Mouse (Mus musculus) urinary bladder, postnatal 0 days (tissue): ENCODE results near the gene Mapk7. TPM values are rescaled to one million over a fixed set of nuclear protein-coding genes. Genes with fewer than 3 reads are reported as not detected.

ENCODE experiments used
- polyA plus RNA-seq: library from polyadenylated mRNA; unstranded; fragments of >200 nt; fragmentation: Nextera tagmentation; extraction: Ambion mirVana; gene quantifications from 2 replicates; pipeline ENCODE4 v1.2.1, GENCODE M21; 2015

Mapk7 gene
- polyA plus RNA-seq: 25.2 and 28.8 TPM in 2 replicates

GRCm38 (mm10) chr11:61494129-61494997, at the start of gene Mapk7:
Gene Mapk7 (minus strand): TSS chr11:61494406.

GRCm38 (mm10) chr11:61504713-61505257, 10.6 kb upstream of the Mapk7 start, which contains the start of gene B9d1:
Gene B9d1 (plus strand): TSS chr11:61505144.

GRCm38 (mm10) chr11:61484613-61485540, 9.3 kb downstream of the Mapk7 start, which contains the start of gene Mfap4:
Gene Mfap4 (plus strand): TSS chr11:61485431.

Other genes starting within 250 kb of the Mapk7 start
- 28.6 and 29.1 TPM in 2 replicates for gene Aldh3a2, start 226.9 kb downstream of the Mapk7 start, polyA plus RNA-seq
- not detected in 2 replicates for gene Slc47a2, start 151.5 kb downstream of the Mapk7 start, polyA plus RNA-seq
- 3.0 and 3.3 TPM in 2 replicates for gene Slc47a1, start 116.1 kb downstream of the Mapk7 start, polyA plus RNA-seq
- gene Rnf112, start 40.3 kb downstream of the Mapk7 start, polyA plus RNA-seq: 0.17 and 0.25 TPM in 2 replicates
- 366 and 434 TPM in 2 replicates for gene Mfap4, start 9.0 kb downstream of the Mapk7 start, polyA plus RNA-seq
- gene B9d1, start 10.7 kb upstream of the Mapk7 start, polyA plus RNA-seq: 15.3 and 17.5 TPM in 2 replicates
- 26.0 and 34.3 TPM in 2 replicates for gene Epn2, start 85.3 kb upstream of the Mapk7 start, polyA plus RNA-seq
- gene Grap, start 158.9 kb upstream of the Mapk7 start, polyA plus RNA-seq: 4.9 and 8.0 TPM in 2 replicates
- gene Fam83g, start 189.7 kb upstream of the Mapk7 start, polyA plus RNA-seq: 4.5 and 4.7 TPM in 2 replicates
- gene Slc5a10, start 226.4 kb upstream of the Mapk7 start, polyA plus RNA-seq: 0.08 and 0.13 TPM in 2 replicates